Comparison of ENCODE assay signal across 11 mouse cellular contexts in genomic region chr8:19331836-19332235, GRCm38 (mm10). TPM values are rescaled to one million over a fixed set of nuclear protein-coding genes. Genes with fewer than 3 reads are reported as not detected.
DNase-seq lines count a peak whose midpoint lies in the region; ATAC-seq lines count a peak whose summit lies in the region.
"Had no signal": no experiment of that assay in that cellular context is flagged by ENCODE, and none has a peak within 500 bp of the region (broad histone marks: within the 10 kb centered on the region; RNA-seq: fewer than 3 reads in every experiment).

No protein-coding gene starts in this region.

- no peaks in the 10 kb centered on the region for H3K9me3 ChIP-seq in kidney, embryonic 15.5 days (replicated peaks)
- H3K9me3 ChIP-seq: embryonic facial prominence, embryonic 15.5 days; megakaryocyte, embryonic 14.5 days had no signal

- H3K4me1 ChIP-seq in kidney, embryonic 15.5 days = no peaks in the 10 kb centered on the region
- H3K4me1 ChIP-seq: embryonic facial prominence, embryonic 15.5 days; megakaryocyte, embryonic 14.5 days had no signal

- peak; percentile 4 for DNase-seq in adrenal gland, adult 2 months
- no peak for DNase-seq in adrenal gland, adult 18-20 months (ENCODE audit: low spot score in 2 of 2)
- peak; percentile 3 for DNase-seq in kidney, adult 18-20 months
- peak; percentile 1 for DNase-seq in right cerebral cortex, postnatal 4 days
- DNase-seq in right cerebral cortex, postnatal 14 days = no peak
- DNase-seq in urinary bladder, postnatal 25 days (ENCODE audit: low spot score) = no peak
- DNase-seq in urinary bladder, postnatal 36 days (ENCODE audit: low spot score in 2 of 2) = no peak

- WGBS in kidney, embryonic 15.5 days = 6% methylated on average over 3 of the region's 3 CpGs

- H3K27ac ChIP-seq in kidney, embryonic 15.5 days = no peak overlapping the region
- H3K27ac ChIP-seq: embryonic facial prominence, embryonic 15.5 days had no signal

- no peaks in the 10 kb centered on the region for H3K27me3 ChIP-seq in kidney, embryonic 15.5 days
- H3K27me3 ChIP-seq: embryonic facial prominence, embryonic 15.5 days; megakaryocyte, embryonic 14.5 days had no signal

- H3K36me3 ChIP-seq in kidney, embryonic 15.5 days = no peaks in the 10 kb centered on the region
- H3K36me3 ChIP-seq: embryonic facial prominence, embryonic 15.5 days had no signal

- H3K9ac ChIP-seq in kidney, embryonic 15.5 days = no peak overlapping the region
- H3K9ac ChIP-seq: embryonic facial prominence, embryonic 15.5 days had no signal

- H3K4me2 ChIP-seq in kidney, embryonic 15.5 days = no peak overlapping the region
- H3K4me2 ChIP-seq: embryonic facial prominence, embryonic 15.5 days had no signal

- no peak overlapping the region for H3K4me3 ChIP-seq in kidney, embryonic 15.5 days (replicated peaks)
- H3K4me3 ChIP-seq: embryonic facial prominence, embryonic 15.5 days; megakaryocyte, embryonic 14.5 days had no signal

- no peak for ATAC-seq in kidney, embryonic 15.5 days (replicated peaks; ENCODE audit: low FRiP score)

RNA-seq across cellular contexts. Expression of gene Defb3, which starts 38.7 kb away (rescaled TPM):
- not detected for total RNA-seq in adrenal gland, adult 2 months (2021)
- not detected in 2 replicates for polyA plus RNA-seq in adrenal gland, adult 2 months (2012; rRNA removed)
- not detected for total RNA-seq in adrenal gland, adult 18-20 months (2021)
- polyA plus RNA-seq in kidney, embryonic 15.5 days (2015; fragmentation: Nextera tagmentation; extraction: Ambion mirVana) = not detected in 2 replicates
- total RNA-seq: layer of hippocampus, adult 18-20 months had no signal
- polyA plus RNA-seq: embryonic facial prominence, embryonic 15.5 days had no signal

Comparison
In these comparisons a context has a peak if more than half of its experiments do, and no peak if none do; other contexts are left out.
1. DNase-seq: peak in adrenal gland, adult 2 months (single experiment), kidney, adult 18-20 months (single experiment) and right cerebral cortex, postnatal 4 days (single experiment); none in adrenal gland, adult 18-20 months (0 of 2), right cerebral cortex, postnatal 14 days (single experiment), urinary bladder, postnatal 25 days (single experiment) and urinary bladder, postnatal 36 days (0 of 2).